Mouse (Mus musculus) yolk sac, embryonic 10.5 days (tissue): ENCODE data around the gene Card9.

Experiments
- DNase-seq: peaks from one replicate; pipeline ENCODE4 v3.0.0-alpha.2; 2017; ENCODE audit warnings: low spot score

The Card9 gene

GRCm38 (mm10) chr2:26362991-26363390 is 2.3 kb upstream of the Card9 start:
- no peak for DNase-seq

DNA sequence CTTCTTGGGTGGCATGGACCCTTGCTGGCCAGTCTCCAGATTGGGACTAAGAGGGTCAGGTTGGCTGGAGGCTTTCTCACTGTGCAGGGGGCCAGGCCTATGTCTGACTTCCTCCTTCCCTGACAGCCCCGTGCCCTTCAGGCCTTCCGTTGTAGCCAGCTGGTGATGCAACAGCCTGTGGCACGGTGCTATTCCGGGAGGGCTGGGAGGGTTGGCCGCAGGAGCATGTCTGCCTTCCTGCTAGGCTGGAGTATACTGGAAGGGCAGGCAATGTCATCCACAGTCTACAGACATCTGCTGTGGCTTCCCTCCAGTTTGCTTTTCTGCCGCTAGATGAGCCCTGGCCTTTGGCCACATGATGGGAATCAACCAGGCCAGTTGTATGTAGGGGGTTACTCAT is 735 bp downstream of the Card9 start:
- DNase-seq = no peak

GRCm38 (mm10) chr2:26358667-26359320 is 1.9 kb downstream of the Card9 start:
- no peak for DNase-seq

- DNase-seq = no peak
Observed at GRCm38 (mm10) chr2:26357484-26357883, 3.2 kb downstream of the Card9 start.

GRCm38 (mm10) chr2:26356678-26357077 is 4.0 kb downstream of the Card9 start:
- no peak for DNase-seq

DNA sequence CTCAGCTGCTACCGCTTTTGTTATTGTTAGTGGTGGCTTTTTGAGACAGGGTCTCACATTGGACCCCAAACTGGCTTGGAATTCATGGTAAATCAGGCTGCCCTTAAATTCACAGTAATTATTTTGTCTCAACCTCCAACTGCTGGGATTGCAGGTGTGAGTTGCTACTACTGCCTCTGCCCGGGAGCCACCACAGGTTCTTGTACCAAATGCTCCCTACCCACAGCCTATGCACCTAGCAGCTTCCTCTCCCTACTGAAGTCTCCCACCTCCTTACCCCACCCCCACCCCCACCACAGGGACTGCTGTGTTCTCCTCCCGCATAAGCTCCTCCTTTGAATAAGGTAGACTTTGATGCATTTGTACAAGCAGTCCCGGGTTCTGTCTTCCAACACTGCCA is 4.5 kb downstream of the Card9 start:
- DNase-seq = no peak

DNA sequence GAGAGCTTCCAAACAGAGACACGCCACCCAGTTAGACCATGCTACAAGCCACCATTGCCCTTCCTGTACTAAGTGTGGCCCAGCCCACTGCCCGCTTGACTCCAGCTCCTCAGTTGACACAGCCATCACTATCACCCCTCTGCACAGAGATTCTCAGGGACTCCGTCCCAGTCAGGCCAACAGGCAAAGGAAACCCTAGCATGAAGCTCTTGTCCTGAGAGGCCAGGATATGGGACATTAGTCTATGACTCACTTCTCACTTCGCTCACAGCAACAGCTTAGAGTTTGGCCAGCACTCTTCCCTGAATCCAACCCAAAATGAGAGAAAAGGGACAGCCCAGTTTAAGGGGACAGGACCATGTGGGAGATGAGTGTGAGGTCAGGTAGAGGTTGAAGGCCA is 6.3 kb downstream of the Card9 start:
- DNase-seq = no peak

DNA sequence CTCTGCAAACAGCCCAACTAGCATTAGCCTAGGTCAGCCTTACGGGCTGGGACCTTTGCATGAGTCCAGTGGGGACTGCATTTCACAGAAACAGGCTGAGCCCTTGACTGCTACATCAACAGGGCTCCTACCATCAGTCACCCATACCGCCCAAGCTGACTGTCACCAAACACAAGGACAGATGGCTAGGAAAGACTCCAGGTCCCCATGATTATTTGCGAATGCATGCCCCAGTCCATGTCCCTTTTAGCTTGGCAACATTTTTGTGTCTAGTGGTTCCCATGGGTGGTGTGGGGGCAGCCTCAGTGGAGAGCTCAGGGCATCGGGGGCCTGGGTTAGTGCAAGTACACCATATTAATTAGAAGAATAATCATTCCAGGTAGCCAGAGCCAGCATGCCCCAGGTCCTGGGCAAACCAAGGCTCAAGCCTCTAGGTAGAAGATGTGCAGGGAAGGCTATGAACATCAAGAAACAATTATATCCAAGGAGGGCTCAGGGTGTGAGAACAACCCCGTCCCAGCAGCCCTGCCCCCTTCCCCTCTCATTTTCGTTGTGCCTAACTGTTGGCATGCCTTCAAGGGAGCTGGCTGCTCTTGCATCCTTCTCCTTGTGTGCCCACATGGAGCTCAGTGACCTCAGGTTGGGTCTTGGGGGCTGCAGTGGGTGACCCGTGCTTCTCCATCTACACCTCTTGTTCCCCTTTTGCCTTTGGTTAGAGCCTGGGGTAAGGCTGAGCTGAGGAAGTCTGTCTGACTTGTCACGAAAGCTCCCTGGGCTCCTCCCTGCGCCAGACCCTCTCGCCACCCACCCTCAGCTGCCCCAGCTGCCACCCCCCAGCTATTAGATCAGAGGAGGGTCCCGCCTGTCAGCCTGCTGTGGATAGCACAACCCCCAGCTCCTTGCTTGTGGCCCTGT is 7.4 kb downstream of the Card9 start:
- DNase-seq = no peak

DNA sequence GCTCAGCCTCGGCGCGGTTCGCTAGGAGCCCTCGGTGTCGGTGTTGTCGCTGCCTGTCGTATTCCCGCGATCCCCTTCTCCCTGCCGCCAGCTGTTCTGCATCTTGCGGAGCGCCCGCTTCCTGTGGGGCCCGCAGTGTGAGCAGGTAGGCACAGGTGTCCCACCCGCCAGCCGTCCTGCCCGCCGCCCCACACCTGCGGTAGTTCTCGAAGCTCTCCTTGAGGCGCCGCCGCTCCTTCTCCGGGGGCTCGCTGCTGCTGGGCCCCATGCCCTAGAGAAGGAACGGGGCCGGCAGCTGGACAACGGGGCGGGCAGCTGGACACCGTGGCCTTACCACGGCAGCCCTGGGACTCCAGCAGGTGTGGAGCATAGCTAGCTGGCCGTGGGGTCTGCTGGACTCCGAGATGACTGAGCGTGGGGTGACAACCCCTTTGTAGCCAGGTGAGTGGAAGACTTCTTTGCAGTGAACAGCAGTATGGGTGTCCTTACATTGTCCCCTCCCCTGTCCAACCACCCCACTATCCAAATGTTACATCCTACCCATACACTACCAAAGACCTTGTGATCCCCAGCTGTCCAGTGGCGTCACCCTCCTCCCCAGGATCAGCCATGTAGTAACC is 8.3 kb downstream of the Card9 start:
- no peak for DNase-seq

DNA sequence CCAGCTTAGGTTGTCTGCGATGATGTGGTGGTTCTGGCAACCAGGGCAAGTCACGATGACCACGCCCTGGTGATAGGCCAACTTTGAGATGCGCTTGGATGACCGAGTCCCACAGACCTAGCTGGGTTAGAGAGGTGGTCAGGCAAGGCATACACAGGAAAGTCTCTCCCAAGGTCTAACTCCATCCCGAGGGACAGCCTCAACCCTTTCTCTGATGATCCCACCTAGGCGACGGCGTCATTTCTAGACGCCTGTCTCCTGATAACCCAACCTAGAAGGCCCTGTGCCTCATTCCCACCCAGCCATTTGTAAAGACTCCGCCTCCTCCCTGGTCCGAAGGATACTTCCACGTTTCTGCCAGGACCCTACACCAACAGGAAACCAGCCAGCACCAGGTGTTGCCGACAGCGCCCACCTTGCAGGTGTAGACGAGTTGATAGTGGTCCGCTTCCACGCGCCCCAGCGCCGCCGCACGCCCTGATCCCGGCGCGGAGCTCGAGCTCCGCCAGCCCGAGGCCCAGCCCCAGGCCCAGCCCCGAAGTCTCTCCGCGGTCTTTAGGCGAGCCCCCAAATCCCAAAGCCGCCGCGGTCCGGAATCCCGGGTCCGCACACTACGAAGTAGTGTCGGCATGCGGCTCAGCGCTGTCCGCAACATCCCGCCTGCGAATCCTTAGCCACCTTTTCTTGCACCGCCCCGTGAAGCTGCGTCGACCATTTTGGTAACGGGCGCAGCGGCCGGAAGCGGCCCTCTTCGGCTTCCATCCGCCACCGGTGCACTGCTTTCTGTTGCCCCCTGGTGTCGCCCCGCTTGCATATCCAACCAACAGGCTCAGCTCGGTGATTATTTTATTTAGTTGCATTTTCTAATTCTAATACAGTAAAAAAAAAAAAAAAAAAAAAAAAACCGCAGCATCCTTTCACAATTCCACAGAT is 9.1 kb downstream of the Card9 start, which contains the start of gene Dnlz:
Gene Dnlz, minus strand, starts transcription at position 753 of the 933 bp plus-strand sequence.
- DNase-seq = peak; percentile 90

DNA sequence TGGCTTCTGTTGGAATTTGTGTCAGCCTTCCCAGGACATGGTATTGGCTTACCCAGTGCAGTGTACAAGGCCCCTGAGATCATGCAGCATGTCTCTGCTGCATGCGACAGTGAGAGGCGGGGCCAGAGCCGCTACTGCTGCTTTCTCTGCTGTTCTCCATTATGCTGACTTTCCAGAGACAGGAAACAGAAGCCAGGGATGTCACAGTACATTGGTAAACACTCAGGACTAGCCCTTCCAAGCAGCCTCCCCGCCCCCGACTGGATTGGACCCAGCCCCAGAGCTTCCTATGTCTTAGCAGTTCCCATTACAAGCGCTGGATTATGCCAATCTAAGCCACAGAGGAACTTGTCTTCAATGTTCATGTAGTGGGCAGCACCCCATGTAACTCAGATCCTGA is 12.5 kb downstream of the Card9 start:
- peak; percentile 39 for DNase-seq

- DNase-seq = peak; percentile 31
Observed at GRCm38 (mm10) chr2:26342609-26343490, 17.9 kb downstream of the Card9 start.

DNA sequence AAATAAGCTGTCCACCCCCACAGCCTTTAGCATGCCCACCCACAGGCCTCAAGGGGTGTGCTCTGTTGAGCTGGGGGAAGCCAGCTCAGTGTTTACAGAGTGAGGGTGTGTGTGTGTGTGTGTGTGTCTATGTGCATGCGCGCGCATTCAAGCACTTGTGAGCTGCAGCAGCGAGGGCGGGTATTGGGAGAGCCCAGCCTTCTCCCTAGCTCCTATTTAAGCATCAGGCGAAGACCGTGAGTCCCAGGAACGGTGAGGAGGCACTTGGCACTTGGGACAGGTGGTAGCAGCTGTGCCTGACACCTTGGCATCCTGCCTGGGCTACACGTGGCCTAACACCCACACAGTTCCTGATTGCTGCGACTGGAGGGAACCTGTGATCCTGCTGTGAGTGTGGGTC is 18.7 kb downstream of the Card9 start:
- DNase-seq = no peak

GRCm38 (mm10) chr2:26341510-26341981 is 19.2 kb downstream of the Card9 start:
- DNase-seq = no peak

DNA sequence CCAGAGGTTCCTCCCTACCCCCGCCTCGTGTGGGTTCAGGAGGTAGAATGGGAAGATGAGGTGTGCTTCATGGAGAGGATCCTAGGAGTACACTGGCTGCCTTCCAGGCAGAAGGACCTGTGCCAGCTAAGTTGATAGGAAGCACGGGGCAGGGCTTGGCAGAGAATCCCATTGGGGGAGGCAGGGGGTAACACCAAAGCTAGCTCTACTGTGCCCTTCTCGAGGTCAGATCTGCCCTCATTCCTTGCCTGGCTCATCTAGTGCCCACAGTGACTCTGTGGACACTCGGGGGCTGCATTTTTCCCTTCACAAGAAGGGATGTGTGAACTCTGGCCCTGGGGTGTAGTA is 21.5 kb downstream of the Card9 start:
- DNase-seq = no peak

- DNase-seq = no peak
Observed at GRCm38 (mm10) chr2:26338302-26339203, 22.2 kb downstream of the Card9 start.

DNA sequence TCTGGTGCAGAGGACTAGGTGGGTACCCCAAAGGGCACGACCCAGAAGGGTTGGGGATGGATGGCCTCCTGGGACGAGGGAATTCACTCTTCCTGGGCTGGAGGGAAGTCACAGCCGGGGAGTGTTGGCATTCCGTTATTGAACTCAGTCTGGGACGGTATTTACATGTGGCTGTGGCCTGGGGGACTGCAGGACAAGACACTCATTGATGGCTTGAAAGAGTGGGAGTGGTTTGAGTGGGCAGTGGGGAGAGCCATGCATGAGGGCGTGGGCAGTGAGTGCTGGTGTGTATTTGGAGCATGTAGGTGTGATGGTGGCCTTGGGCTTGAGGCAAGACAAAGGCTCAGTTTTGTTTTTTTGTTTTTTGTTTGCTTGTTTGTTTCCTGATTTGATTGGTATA is 30.0 kb downstream of the Card9 start:
- DNase-seq = no peak

- DNase-seq = no peak
Observed at GRCm38 (mm10) chr2:26330056-26330468, 30.7 kb downstream of the Card9 start.

- no peak for DNase-seq
Observed at GRCm38 (mm10) chr2:26329402-26329801, 31.3 kb downstream of the Card9 start.

GRCm38 (mm10) chr2:26327852-26328251 is 32.9 kb downstream of the Card9 start:
- DNase-seq = no peak
